17 mouse cellular contexts compared by ENCODE assay signal in genomic region chr7:49040163-49040562, GRCm38 (mm10).
"Had no signal": no experiment of that assay in that cellular context is flagged by ENCODE, and none has a peak within 500 bp of the region (broad histone marks: within the 10 kb centered on the region; RNA-seq: fewer than 3 reads in every experiment).

No protein-coding gene starts in this region.

- H3K4me2 ChIP-seq: limb, embryonic 12.5 days; limb, embryonic 15.5 days; liver, embryonic 11.5 days; midbrain, embryonic 12.5 days had no signal

- H3K4me3 ChIP-seq: limb, embryonic 12.5 days; limb, embryonic 15.5 days; midbrain, embryonic 12.5 days; myocyte had no signal

- H3K36me3 ChIP-seq: limb, embryonic 12.5 days; limb, embryonic 15.5 days; midbrain, embryonic 12.5 days had no signal

- H3K9ac ChIP-seq: limb, embryonic 12.5 days; limb, embryonic 15.5 days; liver, embryonic 14.5 days; liver, postnatal 0 days; midbrain, embryonic 12.5 days had no signal

- DNase-seq: kidney, adult 18-20 months; kidney, adult 9 months; kidney, postnatal 14 days; kidney, postnatal 4 days; left cerebral cortex, postnatal 4 days; liver, postnatal 0 days; thymus, adult 18-20 months; thymus, postnatal 36 days had no signal

- H3K27me3 ChIP-seq: limb, embryonic 12.5 days; limb, embryonic 15.5 days; midbrain, embryonic 12.5 days had no signal

- H3K4me1 ChIP-seq: limb, embryonic 15.5 days had no signal

- H3K27ac ChIP-seq: limb, embryonic 12.5 days; limb, embryonic 15.5 days; liver, embryonic 14.5 days; midbrain, embryonic 12.5 days had no signal

- ATAC-seq: inflammation-experienced regulatory T-cells, adult 6 months; intestine, embryonic 16.5 days; liver, postnatal 0 days; midbrain, embryonic 16.5 days had no signal

- H3K9me3 ChIP-seq: limb, embryonic 12.5 days; limb, embryonic 15.5 days; midbrain, embryonic 12.5 days had no signal
